Mouse (Mus musculus): ENCODE measurements around the gene Ogg1. TPM values are rescaled to one million over a fixed set of nuclear protein-coding genes. Genes with fewer than 3 reads are reported as not detected.
"Not testable (repeated sequence)": the region's sequence is repeated elsewhere in the genome, so short reads cannot be mapped to it uniquely, and the experiment has no call there.

Ogg1 gene
- total RNA-seq, 4 experiments from 2014 or later = 4.8 to 6.6 (median 5.0) TPM

DNA sequence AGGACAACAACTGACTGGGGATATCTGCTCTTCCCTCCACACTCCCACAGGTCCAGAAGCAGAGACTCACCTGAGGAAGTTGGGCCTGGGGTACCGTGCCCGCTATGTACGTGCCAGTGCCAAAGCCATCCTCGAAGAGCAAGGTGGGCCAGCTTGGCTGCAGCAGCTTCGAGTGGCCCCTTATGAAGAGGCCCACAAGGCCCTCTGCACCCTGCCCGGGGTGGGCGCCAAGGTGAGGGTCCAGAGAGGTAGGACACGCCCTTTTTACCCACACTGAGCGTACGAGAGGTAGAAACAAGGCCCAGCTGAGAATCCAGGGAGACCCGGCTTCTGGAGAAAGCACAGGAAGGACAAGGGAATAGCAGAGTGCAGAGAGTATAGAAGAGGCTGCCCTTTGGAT lies 4.9 kb downstream of the Ogg1 start:
- no peak for DNase-seq (ENCODE audit: low spot score)

DNA sequence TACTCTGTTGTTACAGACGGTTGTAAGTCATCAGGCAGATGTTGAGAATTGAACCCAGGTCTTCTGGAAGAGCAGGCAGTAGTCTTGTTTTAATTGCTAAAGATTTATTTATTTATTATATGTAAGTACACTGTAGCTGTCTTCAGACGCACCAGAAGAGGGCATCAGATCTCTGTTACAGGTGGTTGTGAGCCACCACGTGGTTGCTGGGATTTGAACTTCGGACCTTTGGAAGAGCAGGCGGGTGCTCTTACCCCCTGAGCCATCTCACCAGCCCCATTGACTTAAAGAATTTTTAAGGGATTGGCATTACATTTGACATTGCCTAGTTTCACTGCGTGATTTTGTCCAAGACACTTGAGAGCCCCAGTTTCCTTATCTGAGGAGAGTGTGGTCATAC lies 6.0 kb downstream of the Ogg1 start:
- DNase-seq (ENCODE audit: low spot score) = not testable (repeated sequence)

DNA sequence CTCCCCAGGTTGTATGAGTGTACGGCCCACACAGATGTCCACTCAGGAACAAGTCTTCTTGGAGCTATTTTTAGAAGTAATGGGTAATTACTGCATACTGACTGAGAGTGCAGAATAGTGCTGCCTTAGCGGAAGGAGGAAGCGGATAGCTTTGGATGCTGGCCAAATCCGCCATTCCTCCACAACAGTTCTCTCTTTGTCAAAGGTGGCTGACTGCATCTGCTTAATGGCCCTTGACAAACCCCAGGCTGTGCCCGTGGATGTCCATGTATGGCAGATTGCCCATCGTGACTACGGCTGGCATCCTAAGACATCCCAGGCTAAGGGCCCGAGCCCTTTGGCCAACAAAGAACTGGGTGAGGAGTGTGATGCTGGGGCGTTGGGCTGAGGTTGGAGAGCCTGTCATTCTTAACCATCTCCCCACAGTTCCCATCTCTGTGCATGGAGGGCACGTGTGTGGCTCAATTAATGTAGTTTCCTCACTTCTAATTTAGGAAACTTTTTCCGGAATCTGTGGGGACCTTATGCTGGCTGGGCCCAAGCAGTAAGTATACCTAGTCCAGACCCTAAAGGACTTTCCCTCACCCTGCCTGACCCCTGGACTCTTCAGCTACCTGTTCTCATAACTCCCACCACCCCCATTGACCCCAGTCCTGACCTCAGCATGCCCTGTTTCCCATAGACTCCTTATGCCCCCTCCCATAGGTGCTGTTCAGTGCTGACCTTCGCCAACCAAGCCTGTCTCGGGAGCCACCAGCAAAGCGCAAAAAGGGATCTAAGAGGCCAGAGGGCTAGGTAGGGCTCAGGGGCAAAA lies 6.6 kb downstream of the Ogg1 start:
- DNase-seq (ENCODE audit: low spot score) = peak; percentile 52

DNA sequence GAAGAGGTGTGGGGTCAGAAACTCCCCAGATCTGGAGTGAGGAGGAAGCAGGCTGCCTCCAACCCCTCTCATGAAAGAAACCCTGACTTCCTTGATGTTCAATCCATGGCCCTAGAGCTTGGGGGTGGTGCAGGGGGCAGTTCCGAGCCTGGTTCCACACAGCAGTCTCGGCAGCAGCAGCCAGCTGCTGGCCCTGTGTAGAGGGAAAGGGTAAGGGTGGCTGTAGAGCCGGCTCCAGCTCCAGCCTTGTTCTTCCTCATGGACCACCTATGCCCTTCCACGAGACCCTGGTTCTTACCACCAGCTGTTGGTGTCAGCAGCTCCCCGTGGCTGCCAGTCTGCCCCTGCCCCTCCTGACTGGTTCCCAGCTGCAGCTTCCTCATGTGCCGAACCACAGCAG lies 7.4 kb downstream of the Ogg1 start:
- no peak for DNase-seq (ENCODE audit: low spot score)

DNA sequence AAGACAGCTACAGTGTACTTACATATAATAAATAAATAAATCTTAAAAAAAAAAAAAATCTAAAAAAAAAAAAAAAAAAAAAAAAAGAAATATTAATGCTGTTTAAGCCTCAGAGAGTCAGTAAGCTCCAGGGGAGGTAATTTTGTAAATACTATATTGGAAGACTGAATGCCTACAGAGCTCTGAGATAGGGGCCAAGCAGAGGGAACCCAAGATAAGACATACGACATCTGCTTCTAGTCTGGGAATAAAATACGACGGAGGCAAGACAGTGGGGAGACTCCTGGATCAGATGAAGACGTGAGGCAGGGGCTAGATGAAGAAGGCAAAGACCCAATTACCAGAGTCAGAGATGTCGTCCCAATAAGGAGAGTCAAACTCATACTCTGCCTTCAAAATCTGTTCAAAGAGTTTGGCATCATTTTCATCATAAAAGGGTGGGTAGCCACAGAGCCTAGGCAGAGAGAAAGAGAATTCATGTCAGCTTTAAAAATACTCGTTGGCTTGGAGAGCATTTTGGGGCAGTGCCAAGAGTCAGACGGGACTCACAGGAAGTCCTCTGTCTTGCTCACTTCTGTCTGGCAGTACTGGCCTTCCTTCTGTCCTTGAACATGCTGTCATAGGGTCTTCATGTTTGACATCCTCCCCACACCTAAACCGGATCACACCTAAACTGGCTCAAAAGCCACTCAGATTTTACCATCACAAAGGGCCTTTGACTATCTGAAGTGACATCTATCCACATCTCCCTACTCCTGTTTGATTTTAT lies 10.3 kb downstream of the Ogg1 start:
- DNase-seq (ENCODE audit: low spot score) = peak; percentile 42

DNA sequence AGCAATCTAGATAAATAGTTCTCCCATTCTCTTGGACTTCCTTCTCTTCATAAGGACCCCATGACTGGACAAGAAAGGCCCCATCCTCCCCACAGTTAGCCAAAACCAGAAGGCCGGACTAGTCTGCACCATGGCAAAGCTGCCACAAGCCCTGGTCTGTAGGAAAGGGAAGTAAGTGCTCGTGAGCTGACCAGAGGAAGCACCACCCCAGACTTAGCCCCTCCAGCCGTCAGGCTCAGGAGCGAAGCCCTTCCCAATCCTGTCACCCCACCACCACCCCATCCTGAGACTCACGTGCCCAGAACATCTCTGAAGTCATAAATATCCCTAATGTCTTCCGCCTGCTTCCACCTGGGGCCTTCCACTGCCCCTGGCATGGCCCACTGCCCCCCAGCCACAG lies 14.8 kb downstream of the Ogg1 start:
- DNase-seq (ENCODE audit: low spot score) = peak; percentile 37

DNA sequence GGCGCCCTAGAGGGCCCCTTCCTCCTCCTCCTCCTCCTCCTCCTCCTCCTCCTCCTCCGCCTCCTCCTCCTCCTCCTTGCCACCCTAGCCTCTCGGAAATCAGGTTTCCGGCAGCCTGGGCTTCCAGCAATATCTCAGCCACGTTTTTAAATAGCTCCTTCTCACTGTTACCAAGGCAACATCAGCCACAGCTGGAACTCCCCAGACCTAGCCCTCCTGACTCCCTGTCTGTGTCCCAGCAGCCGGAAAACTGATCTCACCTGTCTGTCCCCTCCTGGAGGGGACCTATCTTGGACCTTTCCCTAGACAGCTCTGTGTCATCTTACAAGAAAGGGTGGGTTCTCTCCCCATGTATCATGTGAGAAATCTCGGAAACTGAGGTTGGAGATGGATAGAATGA lies 15.5 kb downstream of the Ogg1 start:
- no peak for DNase-seq (ENCODE audit: low spot score)

DNA sequence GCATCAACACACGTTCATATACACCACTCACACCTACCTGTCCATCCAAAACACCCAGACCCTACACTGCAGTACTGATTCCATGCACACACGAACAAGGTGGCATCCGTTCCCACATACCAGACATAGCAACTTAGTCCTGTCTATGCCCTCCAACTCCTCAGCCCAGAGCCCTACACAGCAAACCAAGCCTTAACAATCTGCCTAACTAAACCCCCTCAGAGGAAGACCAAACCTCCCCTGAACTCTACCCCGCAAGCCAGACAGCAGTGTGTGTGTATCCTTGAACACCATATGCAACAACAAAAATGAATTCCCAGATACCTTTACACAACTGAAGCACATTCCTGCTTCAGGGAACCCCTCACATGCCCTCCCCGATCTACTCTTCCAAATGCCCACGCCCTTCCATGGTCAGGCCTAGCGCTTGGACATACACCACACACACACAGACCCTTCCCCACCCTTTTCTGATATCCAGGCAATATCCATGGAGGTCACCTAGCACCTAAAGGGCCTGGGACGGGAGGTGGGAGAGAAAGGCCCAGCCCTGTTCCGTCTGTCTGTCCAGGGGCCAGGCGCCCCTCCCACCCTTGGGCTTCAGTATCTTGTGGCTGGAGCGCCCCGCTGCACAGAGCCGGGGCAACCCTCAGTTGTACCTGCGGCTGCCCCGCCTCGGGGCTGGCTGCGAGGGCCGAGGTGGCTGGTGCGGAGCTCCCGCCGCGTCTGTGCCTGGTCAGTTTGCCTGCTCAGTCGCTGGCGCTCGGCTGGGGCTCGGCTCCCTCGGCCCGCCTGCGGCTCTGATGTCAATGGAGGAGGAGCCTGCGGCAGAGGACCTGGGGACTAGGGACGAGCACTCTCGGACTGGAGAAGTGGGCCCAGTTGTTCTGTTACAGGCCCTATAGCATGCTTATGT lies 16.7 kb downstream of the Ogg1 start, which contains the start of gene Camk1:
TSS of gene Camk1 (minus strand) at position 808 of the 916 bp plus-strand sequence.
- DNase-seq (ENCODE audit: low spot score) = peak; percentile 86

DNA sequence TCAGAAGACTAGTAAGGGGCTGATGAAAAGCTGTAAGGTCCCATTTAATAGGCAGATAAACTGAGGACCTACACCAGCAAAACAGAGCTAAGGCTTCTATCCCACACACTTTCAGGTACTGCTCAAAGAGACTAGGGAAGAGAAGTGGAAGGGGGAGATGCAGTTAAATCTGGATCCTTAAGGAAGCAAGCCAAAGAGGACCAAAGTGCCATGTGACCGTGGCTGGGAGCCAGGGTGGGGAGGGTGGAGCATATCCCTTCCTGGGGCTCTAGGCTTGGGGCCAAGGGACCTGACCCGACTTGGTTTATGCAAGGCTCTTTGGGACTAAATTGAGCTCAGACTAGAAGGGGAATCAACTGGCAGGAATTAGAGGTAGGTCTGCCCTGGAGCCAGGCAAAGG lies 17.5 kb downstream of the Ogg1 start:
- DNase-seq (ENCODE audit: low spot score) = peak; percentile 87

DNA sequence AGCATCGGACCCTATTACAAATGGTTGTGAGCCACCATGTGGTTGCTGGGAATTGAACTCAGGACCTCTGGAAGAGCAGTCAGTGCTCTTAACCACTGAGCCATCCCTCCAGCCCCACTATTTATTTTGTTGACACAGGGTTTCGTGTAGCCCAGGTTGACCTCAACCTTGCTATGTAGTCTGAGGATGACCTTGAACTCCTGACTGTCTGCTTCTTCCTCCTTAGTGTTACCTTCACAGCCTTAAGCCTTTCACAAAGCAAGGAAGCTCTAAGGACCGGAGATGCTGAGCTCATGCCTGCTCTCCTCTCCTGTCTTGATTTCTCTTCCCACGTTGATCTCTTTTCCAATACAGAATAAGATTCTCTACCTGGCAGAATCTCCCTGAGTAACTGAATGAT lies 20.1 kb downstream of the Ogg1 start:
- DNase-seq (ENCODE audit: low spot score) = no peak

DNA sequence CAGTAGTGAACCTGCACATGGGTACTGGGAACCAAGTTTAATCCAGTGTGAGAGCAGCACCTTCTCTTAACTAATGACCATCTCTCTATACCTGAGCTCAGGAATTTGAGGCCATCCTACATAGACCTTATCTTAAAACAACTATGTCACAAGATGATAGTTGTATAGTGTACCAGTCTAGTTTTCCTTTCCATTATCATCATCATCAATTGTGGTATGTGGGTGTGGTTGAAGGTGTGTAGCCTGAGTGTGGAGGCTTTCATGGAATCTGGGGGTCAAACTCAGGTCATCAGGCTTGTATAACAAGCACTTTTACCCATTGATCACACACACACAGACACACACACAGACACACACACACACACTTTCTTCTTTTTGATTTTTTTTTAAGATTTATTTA lies 23.8 kb downstream of the Ogg1 start:
- no peak for DNase-seq (ENCODE audit: low spot score)

DNA sequence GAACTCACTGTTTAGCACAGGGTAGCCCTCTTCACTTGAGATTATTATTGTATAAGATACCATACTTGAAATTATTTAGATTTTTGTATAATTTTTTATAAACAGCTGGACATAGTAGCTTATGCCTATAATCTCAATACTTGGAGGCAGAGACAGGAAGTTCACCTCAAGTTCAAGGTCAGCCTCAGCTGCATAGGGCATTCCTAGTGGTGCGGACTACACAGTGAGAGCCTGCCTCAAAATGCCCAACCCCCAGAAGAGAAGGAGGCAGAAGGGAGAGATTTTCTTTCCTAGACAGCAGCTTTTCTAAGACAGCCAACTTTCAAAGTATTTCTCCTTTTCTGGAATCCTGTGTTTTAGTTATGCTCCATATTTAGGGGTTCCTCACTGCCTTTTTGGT lies 24.4 kb downstream of the Ogg1 start:
- DNase-seq (ENCODE audit: low spot score) = no peak

DNA sequence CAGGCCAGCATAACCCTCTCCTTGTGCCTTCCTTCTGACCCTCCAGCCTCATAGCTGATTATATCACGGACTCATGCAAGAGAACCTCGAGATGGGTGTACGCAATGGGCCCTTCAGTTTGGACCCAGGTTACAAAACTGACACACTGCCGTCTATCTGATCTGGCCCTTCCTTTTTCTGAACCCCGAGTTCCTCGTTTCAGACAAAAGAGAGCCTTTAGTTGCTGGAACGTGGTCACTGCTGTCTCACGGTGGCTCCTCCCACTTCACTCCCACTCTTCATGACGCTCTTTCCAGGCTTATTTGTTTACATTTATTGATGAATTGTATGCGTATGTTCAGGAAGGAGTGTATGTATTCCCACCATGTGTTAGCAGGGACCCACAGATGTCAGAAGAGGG lies 24.9 kb downstream of the Ogg1 start:
- no peak for DNase-seq (ENCODE audit: low spot score)

DNA sequence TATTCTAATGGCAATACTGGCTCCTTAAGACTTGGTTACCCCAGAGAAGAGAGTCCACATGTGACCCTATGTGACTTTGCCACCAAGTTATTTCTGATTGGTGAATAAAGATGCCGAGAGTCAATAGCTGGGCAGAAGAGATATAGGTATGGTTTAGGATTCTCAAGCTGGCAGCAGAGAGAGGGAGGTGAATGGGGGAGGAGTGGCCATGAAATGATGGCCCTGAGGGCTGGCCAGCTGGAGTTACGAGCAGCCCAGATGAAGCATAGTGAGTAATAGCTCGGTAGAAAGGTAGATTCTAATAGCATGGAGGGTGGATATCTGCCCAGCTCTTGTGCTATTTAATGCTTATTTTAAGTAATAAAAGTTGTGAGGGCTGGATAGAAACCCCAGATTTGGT lies 26.0 kb downstream of the Ogg1 start:
- DNase-seq (ENCODE audit: low spot score) = no peak

DNA sequence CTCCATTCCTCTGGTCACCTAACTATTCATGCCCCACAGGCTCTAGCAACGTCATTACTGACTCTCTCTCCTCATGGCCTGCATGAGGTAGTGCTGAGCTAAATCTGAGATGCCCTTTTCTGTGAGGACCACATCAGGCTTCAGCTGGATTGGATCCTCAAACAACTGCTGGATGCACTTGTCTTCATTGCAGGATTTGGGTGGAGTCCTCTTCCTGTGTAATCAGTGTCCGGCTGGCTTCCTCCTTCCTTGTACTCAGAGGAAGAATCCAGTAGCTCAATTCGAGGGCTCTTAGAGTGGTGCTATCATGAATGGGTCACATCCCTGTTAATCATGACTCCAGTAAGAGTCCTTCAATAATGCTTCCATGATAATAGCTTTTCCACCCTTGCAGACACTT lies 26.9 kb downstream of the Ogg1 start:
- no peak for DNase-seq (ENCODE audit: low spot score)

DNA sequence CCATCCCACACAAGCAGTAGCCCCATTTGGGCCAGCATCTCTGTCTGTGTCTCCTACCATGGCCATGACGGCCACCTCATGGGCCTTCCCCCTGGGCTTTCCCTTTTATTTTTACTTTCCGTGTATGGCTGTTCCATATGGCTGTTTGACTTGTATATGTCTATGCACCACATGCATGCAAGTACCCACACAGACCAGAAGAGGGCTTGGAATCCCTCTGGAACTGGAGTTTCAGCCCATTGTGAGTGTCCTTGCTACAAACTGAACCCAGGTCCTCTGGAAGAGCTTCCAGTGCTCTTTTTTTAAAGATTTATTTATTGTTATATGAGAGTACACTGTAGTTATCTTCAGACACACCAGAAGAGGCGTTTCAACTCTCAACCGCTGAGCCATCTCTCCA lies 34.7 kb downstream of the Ogg1 start:
- no peak for DNase-seq (ENCODE audit: low spot score)

DNA sequence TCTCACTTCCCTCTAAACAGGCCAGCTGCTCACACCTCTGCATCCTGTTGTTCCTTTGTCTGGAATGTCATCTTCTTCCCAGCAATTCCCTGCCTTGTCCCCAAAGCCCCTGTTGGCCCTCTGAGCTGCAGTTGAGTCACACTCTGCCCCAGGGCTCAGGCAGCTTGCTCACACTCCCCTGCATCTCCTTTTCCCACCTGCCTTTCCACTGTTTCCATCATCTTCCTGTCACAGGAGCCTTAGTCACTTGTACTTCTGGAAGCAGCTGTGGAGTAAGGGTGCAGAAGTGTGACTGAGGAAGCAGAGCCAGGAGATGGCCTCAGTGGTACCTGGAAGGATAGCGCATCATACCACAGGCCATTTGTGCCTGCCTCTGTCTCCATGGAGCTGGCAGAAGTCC lies 35.5 kb downstream of the Ogg1 start:
- no peak for DNase-seq (ENCODE audit: low spot score)

DNA sequence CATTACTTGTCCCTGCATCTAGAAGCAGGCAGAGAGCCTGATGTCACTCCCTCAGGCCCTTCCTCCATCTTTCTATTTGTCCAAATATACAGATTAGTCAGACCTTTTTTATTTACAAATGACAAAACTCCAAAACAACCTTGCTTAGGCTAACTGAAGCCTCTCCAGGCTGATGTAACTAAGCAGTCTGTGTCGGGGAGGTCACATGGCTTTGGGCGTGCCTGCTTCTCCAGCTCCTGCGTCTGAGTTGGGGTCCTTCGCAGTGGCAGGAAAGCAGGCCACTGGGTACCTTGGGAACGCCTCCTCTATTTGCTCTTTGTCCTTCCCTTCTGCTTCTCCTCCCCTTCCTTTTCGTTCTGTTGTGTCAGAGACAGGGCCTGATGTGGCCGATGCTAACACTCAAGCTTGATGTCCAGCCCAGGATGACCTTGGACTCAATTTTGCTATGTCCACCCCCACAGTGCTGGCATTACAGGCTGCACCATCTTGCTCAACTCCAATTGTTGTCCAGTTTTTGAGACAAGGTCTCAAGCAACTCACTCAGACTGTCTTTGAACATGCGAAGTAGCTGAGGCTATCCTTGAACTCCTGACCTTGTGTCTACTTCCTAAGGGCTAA lies 37.9 kb downstream of the Ogg1 start:
- DNase-seq (ENCODE audit: low spot score) = no peak

DNA sequence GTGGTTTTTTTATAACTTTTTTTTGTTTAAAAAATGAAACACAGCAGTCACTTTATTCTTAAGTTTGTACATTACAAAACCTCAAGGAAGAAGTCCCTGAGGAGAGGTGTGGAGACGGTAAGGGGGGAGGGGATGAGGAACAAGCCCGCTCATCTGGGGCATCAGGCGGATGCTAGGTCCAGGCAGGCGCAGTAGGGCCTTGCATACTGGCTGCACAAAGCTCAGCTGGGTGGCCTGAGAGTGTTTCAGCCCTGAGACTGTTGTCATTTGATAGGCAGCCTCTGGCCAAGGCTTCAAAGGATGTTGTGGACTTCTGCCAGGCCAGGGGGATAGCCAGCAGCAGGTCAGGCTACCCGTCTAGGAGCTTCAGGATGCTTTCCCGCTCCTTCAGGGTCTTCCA lies 39.9 kb downstream of the Ogg1 start:
- DNase-seq (ENCODE audit: low spot score) = no peak

DNA sequence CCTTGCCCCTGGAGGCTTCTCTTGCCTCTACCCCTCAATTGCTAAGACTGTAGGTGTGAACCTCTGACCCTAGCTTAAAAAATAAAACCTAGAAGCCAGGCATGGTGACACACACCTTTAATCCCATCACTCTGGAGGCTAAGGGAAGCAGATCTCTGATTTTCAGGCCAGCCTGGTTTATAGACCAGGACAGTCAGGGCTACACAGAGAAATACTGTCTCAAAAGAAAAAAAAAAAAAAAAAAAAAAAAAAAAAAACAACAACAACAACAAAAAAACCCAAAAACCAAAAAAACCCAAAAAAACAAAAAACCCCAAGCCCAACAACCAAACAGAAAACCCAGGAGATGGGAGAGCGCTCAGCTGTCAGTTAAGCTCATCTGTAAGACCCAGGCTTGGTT lies 40.8 kb downstream of the Ogg1 start:
- no peak for DNase-seq (ENCODE audit: low spot score)

DNA sequence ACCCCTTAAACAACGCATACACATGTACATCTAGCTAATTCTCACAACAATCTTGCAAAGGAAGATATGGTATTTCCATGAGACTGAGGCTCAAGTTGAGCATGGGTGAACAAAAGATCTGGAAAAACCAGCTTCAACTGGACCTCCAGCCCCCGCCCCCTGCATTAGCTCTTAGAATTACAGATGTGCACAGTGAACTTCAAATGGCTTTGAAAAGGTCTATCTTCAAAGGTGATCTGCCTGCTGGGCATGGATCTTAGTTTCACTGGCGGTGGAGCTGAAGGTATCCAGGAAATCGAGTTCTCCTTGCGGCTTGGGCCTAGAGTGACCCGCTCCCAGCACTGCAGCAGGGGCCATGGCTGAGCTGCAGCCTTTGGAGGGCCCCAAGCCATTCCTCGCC lies 41.4 kb downstream of the Ogg1 start:
- no peak for DNase-seq (ENCODE audit: low spot score)

DNA sequence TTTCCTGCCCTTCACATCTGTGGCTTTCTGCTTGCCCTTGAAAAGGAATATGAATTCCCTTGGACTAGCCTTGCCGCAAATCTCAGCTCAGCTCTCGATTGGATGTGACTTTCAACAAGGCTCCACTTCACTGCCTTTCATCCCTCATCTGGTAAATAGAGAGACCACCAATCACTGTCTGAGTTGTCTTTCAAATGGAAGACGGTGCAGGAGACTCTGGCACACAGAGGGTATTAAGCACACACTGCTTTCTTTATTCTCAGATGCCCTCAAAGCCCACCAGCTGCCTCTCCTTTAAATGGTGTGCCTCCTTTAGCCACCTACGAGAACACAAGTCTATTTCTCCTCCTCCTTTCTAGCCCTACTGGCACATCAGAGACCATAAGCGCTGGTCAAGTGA lies 41.8 kb downstream of the Ogg1 start:
- DNase-seq (ENCODE audit: low spot score) = no peak

All from heart, adult 8-10 months (tissue).